Mouse (Mus musculus) neural tube, embryonic 14.5 days (tissue): ENCODE data around the gene Eml4. TPM values are rescaled to one million over a fixed set of nuclear protein-coding genes. Genes with fewer than 3 reads are reported as not detected.

Source experiments
- ATAC-seq: fragments of 200-750 bp; cut with Nextera tagmentation; 2 replicates; pipeline ENCODE4 v1.8.0; 2017; ENCODE audit warnings: low read depth, mild to moderate bottlenecking, moderate TSS enrichment, moderate library complexity
- H3K27ac ChIP-seq: fragments of 300-500 bp; sonication (generic); 2 replicates; pipeline ENCODE4 v1.5.1; 2014; ENCODE audit warnings: low read depth, mild to moderate bottlenecking, control low read depth, low read length, moderate library complexity, mixed read lengths
- H3K27me3 ChIP-seq: fragments of 300-500 bp; sonication (generic); 2 replicates; pipeline ENCODE4 v1.6.1; 2014; ENCODE audit warnings: low read length; ENCODE audit not compliant: control insufficient read depth, insufficient read depth
- H3K36me3 ChIP-seq: fragments of 300-500 bp; sonication (generic); 2 replicates; pipeline ENCODE4 v1.6.1; 2014; ENCODE audit warnings: low read length, mixed read lengths; ENCODE audit not compliant: control insufficient read depth, insufficient read depth
- H3K4me1 ChIP-seq: fragments of 300-500 bp; sonication (generic); 2 replicates; pipeline ENCODE4 v1.6.1; 2014; ENCODE audit warnings: low read length; ENCODE audit not compliant: control insufficient read depth, insufficient read depth
- H3K4me2 ChIP-seq: fragments of 300-500 bp; sonication (generic); 2 replicates; pipeline ENCODE4 v1.6.1; 2014; ENCODE audit warnings: mild to moderate bottlenecking, low read depth, low read length, control low read depth
- H3K4me3 ChIP-seq: fragments of 300-500 bp; sonication (generic); 2 replicates; pipeline ENCODE4 v1.5.1; 2014; ENCODE audit warnings: low read depth, low read length, control low read depth, mixed read lengths
- H3K9ac ChIP-seq: fragments of 300-500 bp; sonication (generic); replicated peaks from 2 replicates; pipeline ENCODE4 v1.6.1; 2014; ENCODE audit warnings: low read depth, mild to moderate bottlenecking, control low read depth, low read length, mixed read lengths
- H3K9me3 ChIP-seq: fragments of 300-500 bp; sonication (generic); 2 replicates; pipeline ENCODE4 v1.6.1; 2016; ENCODE audit warnings: low read length; ENCODE audit not compliant: control insufficient read depth
- WGBS: fragments of 180-500 bp; shearing (Covaris S2); extraction: QIAGEN DNeasy Blood & Tissue Kit; methylation state at CpG from one replicate; pipeline ENCODE4 v1.1.7; 2014; 5-methylcytosine and 5-hydroxymethylcytosine counted together
- polyA plus RNA-seq: library from polyadenylated mRNA; unstranded; fragments of >200 nt; fragmentation: Nextera tagmentation; extraction: Ambion mirVana; gene quantifications from 2 replicates; pipeline ENCODE4 v1.2.1, GENCODE M21; 2014

Gene Eml4
- polyA plus RNA-seq, 1 experiment from 2014 or later: 36.2 TPM

GRCm38 (mm10) chr17:83312244-83312918 is 38.4 kb upstream of the Eml4 start:
- WGBS: 15% methylated on average over 15 of the region's 15 CpGs
- Histone ChIP-seq H3K9ac (no peak overlapping the region), H3K27me3 (no peaks in the 10 kb centered on the region), H3K4me2 (no peak overlapping the region), H3K9me3 (no peaks in the 10 kb centered on the region), H3K36me3 (no peaks in the 10 kb centered on the region), H3K4me3 (no peak overlapping the region), H3K4me1 (no peaks in the 10 kb centered on the region), H3K27ac (no peak overlapping the region)
- no peak for ATAC-seq

- ATAC-seq: no peak
- H3K9ac ChIP-seq: no peak overlapping the region
- H3K27ac ChIP-seq: no peak overlapping the region
- H3K4me1 ChIP-seq: no peaks in the 10 kb centered on the region
- H3K9me3 ChIP-seq: no peaks in the 10 kb centered on the region
- no peaks in the 10 kb centered on the region for H3K36me3 ChIP-seq
- WGBS: 58% methylated on average over 8 of the region's 8 CpGs
- H3K4me3 ChIP-seq: no peak overlapping the region
- no peaks in the 10 kb centered on the region for H3K27me3 ChIP-seq
- H3K4me2 ChIP-seq: no peak overlapping the region
These were observed 37.6 kb upstream of the Eml4 start for GRCm38 (mm10) chr17:83313046-83313689.

- ATAC-seq: no peak
- Histone ChIP-seq H3K9me3 (no peaks in the 10 kb centered on the region), H3K4me1 (no peaks in the 10 kb centered on the region), H3K9ac (no peak overlapping the region), H3K4me2 (no peak overlapping the region), H3K27me3 (no peaks in the 10 kb centered on the region), H3K27ac (no peak overlapping the region), H3K4me3 (no peak overlapping the region), H3K36me3 (no peaks in the 10 kb centered on the region)
- WGBS: 78% methylated on average over 4 of the region's 4 CpGs
These were observed 35.3 kb upstream of the Eml4 start for GRCm38 (mm10) chr17:83315476-83315875.

GRCm38 (mm10) chr17:83322621-83323335 is 28.0 kb upstream of the Eml4 start:
- no peaks in the 10 kb centered on the region for H3K9me3 ChIP-seq
- peak overlapping the region; percentile 16; the same call in 1 of the 2 replicates for H3K27ac ChIP-seq
- H3K36me3 ChIP-seq: no peaks in the 10 kb centered on the region
- peaks cover 7% of the 10 kb centered on the region; the same call in 1 of the 2 replicates for H3K4me1 ChIP-seq
- H3K27me3 ChIP-seq: no peaks in the 10 kb centered on the region
- H3K4me3 ChIP-seq: peak overlapping the region; percentile 17
- peak overlapping the region; percentile 44 for H3K9ac ChIP-seq
- 10% methylated on average over 25 of the region's 25 CpGs for WGBS
- peak overlapping the region; percentile 50 for H3K4me2 ChIP-seq
- ATAC-seq: peak; percentile 46

- H3K9ac ChIP-seq: no peak overlapping the region
- no peak overlapping the region for H3K4me3 ChIP-seq
- peaks cover 7% of the 10 kb centered on the region; the same call in 1 of the 2 replicates for H3K4me1 ChIP-seq
- no peaks in the 10 kb centered on the region for H3K9me3 ChIP-seq
- no peaks in the 10 kb centered on the region for H3K36me3 ChIP-seq
- ATAC-seq: no peak
- no peak overlapping the region for H3K27ac ChIP-seq
- no peak overlapping the region for H3K4me2 ChIP-seq
- 52% methylated on average over 19 of the region's 19 CpGs for WGBS
- no peaks in the 10 kb centered on the region for H3K27me3 ChIP-seq
These were observed 27.1 kb upstream of the Eml4 start for GRCm38 (mm10) chr17:83323410-83324268.

GRCm38 (mm10) chr17:83324269-83324616 is 26.5 kb upstream of the Eml4 start:
- no peak overlapping the region for H3K4me2 ChIP-seq
- H3K4me3 ChIP-seq: no peak overlapping the region
- no peaks in the 10 kb centered on the region for H3K36me3 ChIP-seq
- ATAC-seq: no peak
- no peak overlapping the region for H3K9ac ChIP-seq
- H3K27me3 ChIP-seq: no peaks in the 10 kb centered on the region
- H3K9me3 ChIP-seq: no peaks in the 10 kb centered on the region
- H3K27ac ChIP-seq: no peak overlapping the region
- 90% methylated on average over 11 of the region's 11 CpGs for WGBS
- peaks cover 7% of the 10 kb centered on the region; the same call in 1 of the 2 replicates for H3K4me1 ChIP-seq

- ATAC-seq: no peak
- no peaks in the 10 kb centered on the region for H3K36me3 ChIP-seq
- no peaks in the 10 kb centered on the region for H3K4me1 ChIP-seq
- 51% methylated on average over 13 of the region's 13 CpGs for WGBS
- H3K9me3 ChIP-seq: no peaks in the 10 kb centered on the region
- peak overlapping the region; percentile 16; the same call in 1 of the 2 replicates for H3K4me2 ChIP-seq
- H3K27ac ChIP-seq: no peak overlapping the region
- H3K9ac ChIP-seq: no peak overlapping the region
- H3K4me3 ChIP-seq: no peak overlapping the region
- H3K27me3 ChIP-seq: no peaks in the 10 kb centered on the region
These were observed 15.5 kb upstream of the Eml4 start for GRCm38 (mm10) chr17:83335183-83335584.

- Histone ChIP-seq H3K9ac (no peak overlapping the region), H3K27me3 (no peaks in the 10 kb centered on the region), H3K4me1 (no peaks in the 10 kb centered on the region; the same call in 1 of the 2 replicates), H3K9me3 (no peaks in the 10 kb centered on the region), H3K36me3 (no peaks in the 10 kb centered on the region), H3K4me2 (no peak overlapping the region), H3K4me3 (no peak overlapping the region), H3K27ac (no peak overlapping the region)
- no peak for ATAC-seq
- 76% methylated on average over 13 of the region's 13 CpGs for WGBS
These were observed 13.5 kb upstream of the Eml4 start for GRCm38 (mm10) chr17:83337051-83337898.
